Mouse (Mus musculus) embryonic facial prominence, embryonic 10.5 days (tissue): ENCODE data around the gene Gtf3c1. TPM values are rescaled to one million over a fixed set of nuclear protein-coding genes. Genes with fewer than 3 reads are reported as not detected.
A peak's percentile ranks its signal among the peaks of the same experiment; 100 is the strongest.

Source experiments
- DNase-seq: peaks from one replicate; pipeline ENCODE4 v3.0.0-alpha.2; 2017; ENCODE audit warnings: low spot score
- H3K27ac ChIP-seq: fragments of 300-500 bp; sonication (generic); replicated peaks from 2 replicates; pipeline ENCODE4 v1.5.1; 2016; ENCODE audit warnings: mild to moderate bottlenecking
- H3K27me3 ChIP-seq: fragments of 300-500 bp; sonication (generic); replicated peaks from 2 replicates; pipeline ENCODE4 v1.6.1; 2016; ENCODE audit warnings: low read depth, mild to moderate bottlenecking; ENCODE audit not compliant: poor library complexity, severe bottlenecking
- H3K36me3 ChIP-seq: fragments of 300-500 bp; sonication (generic); replicated peaks from 2 replicates; pipeline ENCODE4 v1.6.1; 2016; ENCODE audit warnings: mild to moderate bottlenecking, moderate library complexity
- H3K4me1 ChIP-seq: fragments of 300-500 bp; sonication (generic); 2 replicates; pipeline ENCODE4 v1.6.1; 2016
- H3K4me3 ChIP-seq: fragments of 300-500 bp; sonication (generic); 2 replicates; pipeline ENCODE4 v1.5.1; 2016; ENCODE audit warnings: mild to moderate bottlenecking, moderate library complexity
- H3K9me3 ChIP-seq: fragments of 300-500 bp; sonication (generic); 2 replicates; pipeline ENCODE4 v1.6.1; 2016; ENCODE audit warnings: mild to moderate bottlenecking
- WGBS: fragments of 180-500 bp; shearing (Covaris S2); methylation state at CpG from one replicate; pipeline ENCODE4 v1.1.7; 2016; 5-methylcytosine and 5-hydroxymethylcytosine counted together
- polyA plus RNA-seq: library from polyadenylated mRNA; unstranded; fragments of >200 nt; fragmentation: Nextera tagmentation; extraction: Ambion mirVana; gene quantifications from 2 replicates; pipeline ENCODE4 v1.2.1, GENCODE M21; 2016

The Gtf3c1 gene
- polyA plus RNA-seq, 1 experiment from 2014 or later, result 49.3 TPM

DNA sequence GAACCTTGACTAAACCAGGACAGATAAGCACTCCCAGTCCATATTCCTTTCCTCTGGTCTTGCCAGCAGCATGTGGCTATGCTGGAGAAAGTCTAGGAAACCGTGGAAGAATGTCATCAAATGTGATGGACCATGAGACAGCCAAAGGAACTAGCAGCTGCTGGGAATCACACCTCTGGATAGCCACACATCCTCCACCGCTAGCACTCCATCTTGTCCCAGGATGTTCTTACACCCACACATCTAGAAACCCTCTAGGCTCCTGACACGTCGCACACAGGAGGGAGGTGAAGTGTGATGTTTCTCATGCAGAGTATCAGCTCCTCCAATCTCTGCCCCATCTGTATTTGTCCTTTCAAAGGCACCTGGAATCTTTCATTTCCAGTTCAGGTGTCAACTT, 17.1 kb downstream of the Gtf3c1 start:
- 90% methylated on average over 4 of the region's 4 CpGs for WGBS

GRCm38 (mm10) chr7:125679936-125680335, 27.6 kb downstream of the Gtf3c1 start:
- WGBS, result 86% methylated on average over 9 of the region's 9 CpGs
- no peak for DNase-seq

More for the DNA sequence above, 17.1 kb downstream of the Gtf3c1 start:
- Histone ChIP-seq H3K27me3 (no peaks in the 10 kb centered on the region), H3K36me3 (peaks cover 99% of the 10 kb centered on the region), H3K27ac (no peak overlapping the region), H3K4me1 (no peaks in the 10 kb centered on the region), H3K4me3 (no peak overlapping the region), H3K9me3 (no peaks in the 10 kb centered on the region)
- no peak for DNase-seq

GRCm38 (mm10) chr7:125678756-125679155, 28.8 kb downstream of the Gtf3c1 start:
- Histone ChIP-seq H3K36me3 (peaks cover 99% of the 10 kb centered on the region), H3K27ac (no peak overlapping the region), H3K4me1 (no peaks in the 10 kb centered on the region), H3K9me3 (no peaks in the 10 kb centered on the region), H3K27me3 (no peaks in the 10 kb centered on the region), H3K4me3 (no peak overlapping the region)
- 87% methylated on average over 8 of the region's 8 CpGs for WGBS
- DNase-seq, result no peak

More at GRCm38 (mm10) chr7:125679936-125680335, 27.6 kb downstream of the Gtf3c1 start:
- H3K4me3 ChIP-seq, result no peak overlapping the region
- no peaks in the 10 kb centered on the region for H3K4me1 ChIP-seq
- peaks cover 94% of the 10 kb centered on the region for H3K36me3 ChIP-seq
- no peak overlapping the region for H3K27ac ChIP-seq
- no peaks in the 10 kb centered on the region for H3K27me3 ChIP-seq
- no peaks in the 10 kb centered on the region for H3K9me3 ChIP-seq

GRCm38 (mm10) chr7:125674916-125675315, 32.7 kb downstream of the Gtf3c1 start:
- peaks cover 100% of the 10 kb centered on the region for H3K36me3 ChIP-seq
- 89% methylated on average over 2 of the region's 2 CpGs for WGBS
- no peak overlapping the region for H3K27ac ChIP-seq
- H3K27me3 ChIP-seq, result no peaks in the 10 kb centered on the region
- H3K4me1 ChIP-seq, result no peaks in the 10 kb centered on the region
- no peak overlapping the region for H3K4me3 ChIP-seq
- no peaks in the 10 kb centered on the region for H3K9me3 ChIP-seq
- DNase-seq, result peak; percentile 56

DNA sequence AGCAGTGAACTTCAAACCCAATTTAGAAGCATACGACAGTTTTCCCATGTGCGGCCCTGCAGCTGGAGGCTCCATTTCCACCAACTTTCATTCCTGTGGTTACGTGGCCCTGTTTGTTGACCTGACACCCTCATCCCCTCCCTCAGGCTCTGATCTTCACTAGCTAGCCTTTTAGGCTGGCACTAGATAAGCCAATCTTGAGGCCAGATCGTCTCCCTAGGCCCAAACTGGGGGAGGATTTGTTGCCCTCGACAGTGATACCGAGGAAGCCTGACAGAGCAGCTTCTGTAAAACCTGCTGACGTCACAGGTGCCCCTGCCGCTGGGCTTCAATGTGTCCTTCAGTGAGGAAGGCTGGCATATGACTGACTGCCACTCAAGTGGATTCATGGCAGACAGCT, 36.2 kb downstream of the Gtf3c1 start:
- Histone ChIP-seq H3K4me1 (no peaks in the 10 kb centered on the region), H3K27me3 (no peaks in the 10 kb centered on the region), H3K27ac (no peak overlapping the region), H3K36me3 (peaks cover 100% of the 10 kb centered on the region), H3K9me3 (no peaks in the 10 kb centered on the region), H3K4me3 (no peak overlapping the region)
- WGBS, result 93% methylated on average over 8 of the region's 8 CpGs
- no peak for DNase-seq

- no peak overlapping the region for H3K27ac ChIP-seq
- WGBS, result 93% methylated on average over 6 of the region's 6 CpGs
- H3K27me3 ChIP-seq, result no peaks in the 10 kb centered on the region
- H3K4me1 ChIP-seq, result no peaks in the 10 kb centered on the region
- DNase-seq, result no peak
- H3K36me3 ChIP-seq, result peaks cover 100% of the 10 kb centered on the region
- no peaks in the 10 kb centered on the region for H3K9me3 ChIP-seq
- H3K4me3 ChIP-seq, result no peak overlapping the region
Measured at GRCm38 (mm10) chr7:125670865-125671264, 36.7 kb downstream of the Gtf3c1 start.

DNA sequence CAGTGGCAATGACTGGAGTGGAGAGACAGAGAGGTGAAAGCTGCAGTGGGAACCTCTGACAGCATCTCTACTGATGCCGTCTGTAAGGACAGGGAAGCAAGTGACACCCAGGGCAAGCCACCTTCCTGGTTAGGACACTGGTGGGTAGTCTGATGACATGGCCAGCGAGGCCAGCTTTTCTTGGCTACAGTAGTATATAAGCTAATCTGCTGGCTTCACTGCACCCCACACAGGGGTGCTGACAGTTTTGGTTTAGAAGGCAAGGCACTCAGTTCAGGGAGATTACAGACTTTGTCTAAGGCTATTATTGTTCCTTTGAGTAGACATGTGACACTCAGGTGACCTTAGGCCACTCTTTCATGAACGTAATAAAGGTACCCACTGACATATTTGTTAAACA, 43.9 kb downstream of the Gtf3c1 start:
- 89% methylated on average over 3 of the region's 3 CpGs for WGBS
- Histone ChIP-seq H3K36me3 (peaks cover 100% of the 10 kb centered on the region), H3K4me3 (no peak overlapping the region), H3K27ac (no peak overlapping the region), H3K9me3 (no peaks in the 10 kb centered on the region), H3K4me1 (no peaks in the 10 kb centered on the region), H3K27me3 (no peaks in the 10 kb centered on the region)
- no peak for DNase-seq

DNA sequence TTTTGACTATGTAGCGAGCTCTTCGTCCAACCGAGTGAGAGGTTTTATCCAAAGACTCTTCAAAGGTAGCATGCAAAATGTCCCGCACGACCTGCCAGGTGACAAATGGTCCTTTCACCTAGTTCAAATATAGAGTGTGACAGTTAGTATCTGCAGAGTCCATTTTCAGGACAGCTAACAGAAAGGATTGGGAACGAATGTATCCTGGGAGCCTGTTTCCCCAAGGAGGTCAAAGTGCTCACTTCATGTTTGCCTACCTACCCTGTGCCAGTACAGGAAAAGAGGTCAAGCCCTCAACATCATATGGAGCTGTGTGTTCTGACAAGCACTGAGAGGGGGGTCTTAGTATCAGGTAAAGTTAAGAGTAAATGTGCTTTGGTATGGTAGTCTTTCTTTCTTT, 50.1 kb downstream of the Gtf3c1 start:
- H3K4me1 ChIP-seq, result no peaks in the 10 kb centered on the region
- no peaks in the 10 kb centered on the region for H3K27me3 ChIP-seq
- no peak overlapping the region for H3K4me3 ChIP-seq
- 95% methylated on average over 6 of the region's 6 CpGs for WGBS
- H3K27ac ChIP-seq, result no peak overlapping the region
- H3K36me3 ChIP-seq, result peaks cover 100% of the 10 kb centered on the region
- DNase-seq, result no peak
- no peaks in the 10 kb centered on the region for H3K9me3 ChIP-seq

- DNase-seq, result no peak
- Histone ChIP-seq H3K27me3 (no peaks in the 10 kb centered on the region), H3K27ac (no peak overlapping the region), H3K4me3 (no peak overlapping the region), H3K4me1 (no peaks in the 10 kb centered on the region), H3K9me3 (no peaks in the 10 kb centered on the region), H3K36me3 (peaks cover 100% of the 10 kb centered on the region)
- WGBS, result 89% methylated on average over 1 of the region's 1 CpGs
Measured at GRCm38 (mm10) chr7:125649013-125649412, 58.6 kb downstream of the Gtf3c1 start.

- H3K36me3 ChIP-seq, result peaks cover 100% of the 10 kb centered on the region
- H3K27ac ChIP-seq, result no peak overlapping the region
- WGBS, result 90% methylated on average over 7 of the region's 7 CpGs
Measured at GRCm38 (mm10) chr7:125645413-125645812, 62.2 kb downstream of the Gtf3c1 start.

GRCm38 (mm10) chr7:125643880-125644279, 63.7 kb downstream of the Gtf3c1 start:
- no peak overlapping the region for H3K27ac ChIP-seq
- H3K9me3 ChIP-seq, result no peaks in the 10 kb centered on the region
- WGBS, result 92% methylated on average over 6 of the region's 6 CpGs
- no peaks in the 10 kb centered on the region for H3K27me3 ChIP-seq
- peaks cover 5% of the 10 kb centered on the region for H3K4me1 ChIP-seq
- no peak overlapping the region for H3K4me3 ChIP-seq
- H3K36me3 ChIP-seq, result peaks cover 98% of the 10 kb centered on the region
- DNase-seq, result no peak

More at GRCm38 (mm10) chr7:125645413-125645812, 62.2 kb downstream of the Gtf3c1 start:
- Histone ChIP-seq H3K4me1 (no peaks in the 10 kb centered on the region), H3K4me3 (no peak overlapping the region), H3K9me3 (no peaks in the 10 kb centered on the region), H3K27me3 (no peaks in the 10 kb centered on the region)
- no peak for DNase-seq

GRCm38 (mm10) chr7:125638870-125639386, 68.7 kb downstream of the Gtf3c1 start:
- Histone ChIP-seq H3K9me3 (no peaks in the 10 kb centered on the region), H3K27me3 (no peaks in the 10 kb centered on the region), H3K4me1 (peaks cover 16% of the 10 kb centered on the region), H3K4me3 (no peak overlapping the region), H3K27ac (peak overlapping the region; percentile 80), H3K36me3 (peaks cover 48% of the 10 kb centered on the region)
- 38% methylated on average over 9 of the region's 9 CpGs for WGBS
- DNase-seq, result peak; percentile 76

GRCm38 (mm10) chr7:125638376-125638775, 69.2 kb downstream of the Gtf3c1 start:
- H3K4me1 ChIP-seq, result peaks cover 16% of the 10 kb centered on the region
- no peaks in the 10 kb centered on the region for H3K9me3 ChIP-seq
- DNase-seq, result no peak
- H3K4me3 ChIP-seq, result no peak overlapping the region
- H3K27me3 ChIP-seq, result no peaks in the 10 kb centered on the region
- WGBS, result 80% methylated on average over 6 of the region's 6 CpGs
- peaks cover 43% of the 10 kb centered on the region for H3K36me3 ChIP-seq
- no peak overlapping the region for H3K27ac ChIP-seq
